Mouse (Mus musculus): ENCODE measurements around the gene Syncrip. TPM values are rescaled to one million over a fixed set of nuclear protein-coding genes. Genes with fewer than 3 reads are reported as not detected.
"Not testable (repeated sequence)": the region's sequence is repeated elsewhere in the genome, so short reads cannot be mapped to it uniquely, and the experiment has no call there.

Syncrip gene
- polyA plus RNA-seq (2015; fragmentation: Nextera tagmentation; extraction: Ambion mirVana) = 120 and 123 TPM in 2 replicates

GRCm38 (mm10) chr9:88482230-88482828 lies at the start of gene Syncrip:
TSS of gene Syncrip (minus strand) at chr9:88482574.
- H3K9ac ChIP-seq (replicated peaks) = peak within 1 kb of the TSS; percentile 82
- peak; percentile 95 for ATAC-seq (replicated peaks)
- H3K9me3 ChIP-seq, H3K36me3 ChIP-seq, H3K27me3 ChIP-seq: not testable (repeated sequence)
- peak within 1 kb of the TSS; percentile 83 for H3K4me3 ChIP-seq
- H3K27ac ChIP-seq (replicated peaks) = peak within 1 kb of the TSS; percentile 100
- peaks cover 32% of the 10 kb centered on the region for H3K4me1 ChIP-seq
- H3K4me2 ChIP-seq (replicated peaks) = peak within 1 kb of the TSS; percentile 58
- WGBS = under 1% methylated on average over 57 of the region's 68 CpGs

GRCm38 (mm10) chr9:88529979-88530580 lies 47.7 kb upstream of the Syncrip start:
- no peaks in the 10 kb centered on the region for H3K36me3 ChIP-seq
- H3K4me3 ChIP-seq = no peak overlapping the region
- no peaks in the 10 kb centered on the region for H3K9me3 ChIP-seq
- no peaks in the 10 kb centered on the region for H3K27me3 ChIP-seq
- H3K9ac ChIP-seq (replicated peaks) = no peak overlapping the region
- no peak overlapping the region for H3K27ac ChIP-seq (replicated peaks)
- no peak for ATAC-seq (replicated peaks)
- no peaks in the 10 kb centered on the region for H3K4me1 ChIP-seq
- WGBS = 85% methylated on average over 5 of the region's 5 CpGs
- H3K4me2 ChIP-seq (replicated peaks) = no peak overlapping the region

- Histone ChIP-seq H3K27me3 (no peaks in the 10 kb centered on the region), H3K36me3 (no peaks in the 10 kb centered on the region), H3K9ac (replicated peaks) (no peak overlapping the region), H3K4me1 (no peaks in the 10 kb centered on the region), H3K27ac (replicated peaks) (no peak overlapping the region), H3K4me2 (replicated peaks) (no peak overlapping the region), H3K4me3 (no peak overlapping the region), H3K9me3 (no peaks in the 10 kb centered on the region)
- no peak for ATAC-seq (replicated peaks)
- WGBS = 85% methylated on average over 3 of the region's 3 CpGs
Measured at GRCm38 (mm10) chr9:88529571-88529970, 47.2 kb upstream of the Syncrip start.

- 75% methylated on average over 5 of the region's 5 CpGs for WGBS
- ATAC-seq (replicated peaks) = no peak
- no peak overlapping the region for H3K4me3 ChIP-seq
Measured at GRCm38 (mm10) chr9:88528736-88529135, 46.4 kb upstream of the Syncrip start.

GRCm38 (mm10) chr9:88527956-88528355 lies 45.6 kb upstream of the Syncrip start:
- H3K4me1 ChIP-seq = peaks cover 3% of the 10 kb centered on the region
- ATAC-seq (replicated peaks) = no peak
- no peak overlapping the region for H3K4me3 ChIP-seq
- H3K9ac ChIP-seq (replicated peaks) = no peak overlapping the region
- H3K27me3 ChIP-seq = no peaks in the 10 kb centered on the region
- no peak overlapping the region for H3K4me2 ChIP-seq (replicated peaks)
- no peaks in the 10 kb centered on the region for H3K9me3 ChIP-seq
- no peak overlapping the region for H3K27ac ChIP-seq (replicated peaks)
- H3K36me3 ChIP-seq = no peaks in the 10 kb centered on the region
- WGBS = 85% methylated on average over 4 of the region's 4 CpGs

More at GRCm38 (mm10) chr9:88528736-88529135, 46.4 kb upstream of the Syncrip start:
- H3K36me3 ChIP-seq = no peaks in the 10 kb centered on the region
- no peak overlapping the region for H3K9ac ChIP-seq (replicated peaks)
- H3K4me1 ChIP-seq = no peaks in the 10 kb centered on the region
- no peaks in the 10 kb centered on the region for H3K9me3 ChIP-seq
- H3K27me3 ChIP-seq = no peaks in the 10 kb centered on the region
- no peak overlapping the region for H3K4me2 ChIP-seq (replicated peaks)
- H3K27ac ChIP-seq (replicated peaks) = no peak overlapping the region

GRCm38 (mm10) chr9:88525341-88525740 lies 43.0 kb upstream of the Syncrip start:
- Histone ChIP-seq H3K9ac (replicated peaks) (no peak overlapping the region), H3K9me3 (no peaks in the 10 kb centered on the region), H3K4me2 (replicated peaks) (no peak overlapping the region), H3K4me3 (no peak overlapping the region), H3K36me3 (peaks cover 8% of the 10 kb centered on the region), H3K27ac (replicated peaks) (no peak overlapping the region), H3K4me1 (peaks cover 12% of the 10 kb centered on the region), H3K27me3 (no peaks in the 10 kb centered on the region)
- 93% methylated on average over 6 of the region's 6 CpGs for WGBS
- no peak for ATAC-seq (replicated peaks)

GRCm38 (mm10) chr9:88524796-88525195 lies 42.4 kb upstream of the Syncrip start:
- 77% methylated on average over 3 of the region's 3 CpGs for WGBS
- Histone ChIP-seq H3K27ac (replicated peaks) (no peak overlapping the region), H3K4me1 (peaks cover 17% of the 10 kb centered on the region)

GRCm38 (mm10) chr9:88524367-88524766 lies 42.0 kb upstream of the Syncrip start:
- no peaks in the 10 kb centered on the region for H3K9me3 ChIP-seq
- WGBS = 94% methylated on average over 2 of the region's 2 CpGs
- H3K4me2 ChIP-seq (replicated peaks) = no peak overlapping the region
- no peak overlapping the region for H3K27ac ChIP-seq (replicated peaks)
- H3K4me1 ChIP-seq = peaks cover 22% of the 10 kb centered on the region
- ATAC-seq (replicated peaks) = no peak
- H3K4me3 ChIP-seq = no peak overlapping the region
- H3K27me3 ChIP-seq = no peaks in the 10 kb centered on the region
- no peak overlapping the region for H3K9ac ChIP-seq (replicated peaks)
- H3K36me3 ChIP-seq = peaks cover 15% of the 10 kb centered on the region

More at GRCm38 (mm10) chr9:88524796-88525195, 42.4 kb upstream of the Syncrip start:
- no peak overlapping the region for H3K4me3 ChIP-seq
- H3K36me3 ChIP-seq = peaks cover 11% of the 10 kb centered on the region
- no peak overlapping the region for H3K9ac ChIP-seq (replicated peaks)
- H3K9me3 ChIP-seq = no peaks in the 10 kb centered on the region
- H3K4me2 ChIP-seq (replicated peaks) = no peak overlapping the region
- H3K27me3 ChIP-seq = no peaks in the 10 kb centered on the region
- ATAC-seq (replicated peaks) = no peak

- Histone ChIP-seq H3K4me2 (replicated peaks) (peak overlapping the region; percentile 74), H3K4me1 (peaks cover 28% of the 10 kb centered on the region), H3K9me3 (no peaks in the 10 kb centered on the region), H3K36me3 (peaks cover 16% of the 10 kb centered on the region), H3K27ac (replicated peaks) (peak overlapping the region; percentile 95), H3K27me3 (no peaks in the 10 kb centered on the region), H3K9ac (replicated peaks) (peak overlapping the region; percentile 56), H3K4me3 (peak overlapping the region; percentile 94)
- WGBS = under 1% methylated on average over 16 of the region's 16 CpGs
- no peak for ATAC-seq (replicated peaks)
Measured at GRCm38 (mm10) chr9:88523335-88523668, 40.9 kb upstream of the Syncrip start.

- no peaks in the 10 kb centered on the region for H3K27me3 ChIP-seq
- H3K4me3 ChIP-seq = peak overlapping the region; percentile 94
- H3K4me1 ChIP-seq = peaks cover 28% of the 10 kb centered on the region
- WGBS = under 1% methylated on average over 69 of the region's 69 CpGs
- ATAC-seq (replicated peaks) = peak; percentile 88
- H3K4me2 ChIP-seq (replicated peaks) = peak overlapping the region; percentile 74
- peak overlapping the region; percentile 95 for H3K27ac ChIP-seq (replicated peaks)
- H3K36me3 ChIP-seq = peaks cover 16% of the 10 kb centered on the region
- H3K9me3 ChIP-seq = no peaks in the 10 kb centered on the region
- peak overlapping the region; percentile 97 for H3K9ac ChIP-seq (replicated peaks)
Measured at GRCm38 (mm10) chr9:88522569-88523334, 40.4 kb upstream of the Syncrip start.

GRCm38 (mm10) chr9:88521961-88522568 lies 39.7 kb upstream of the Syncrip start:
- peak overlapping the region; percentile 94 for H3K4me3 ChIP-seq
- peak overlapping the region; percentile 97 for H3K9ac ChIP-seq (replicated peaks)
- peak overlapping the region; percentile 95 for H3K27ac ChIP-seq (replicated peaks)
- H3K36me3 ChIP-seq = peaks cover 16% of the 10 kb centered on the region
- H3K4me1 ChIP-seq = peaks cover 28% of the 10 kb centered on the region
- H3K4me2 ChIP-seq (replicated peaks) = peak overlapping the region; percentile 65
- H3K9me3 ChIP-seq = no peaks in the 10 kb centered on the region
- no peak for ATAC-seq (replicated peaks)
- under 1% methylated on average over 10 of the region's 10 CpGs for WGBS
- no peaks in the 10 kb centered on the region for H3K27me3 ChIP-seq

Measured in forebrain, embryonic 15.5 days (tissue).